Mouse (Mus musculus): ENCODE measurements around the gene Pmpca. TPM values are rescaled to one million over a fixed set of nuclear protein-coding genes. Genes with fewer than 3 reads are reported as not detected.
A peak's percentile ranks its signal among the peaks of the same experiment; 100 is the strongest.

Gene Pmpca
- polyA plus RNA-seq, 1 experiment from 2014 or later = 81.5 TPM

DNA sequence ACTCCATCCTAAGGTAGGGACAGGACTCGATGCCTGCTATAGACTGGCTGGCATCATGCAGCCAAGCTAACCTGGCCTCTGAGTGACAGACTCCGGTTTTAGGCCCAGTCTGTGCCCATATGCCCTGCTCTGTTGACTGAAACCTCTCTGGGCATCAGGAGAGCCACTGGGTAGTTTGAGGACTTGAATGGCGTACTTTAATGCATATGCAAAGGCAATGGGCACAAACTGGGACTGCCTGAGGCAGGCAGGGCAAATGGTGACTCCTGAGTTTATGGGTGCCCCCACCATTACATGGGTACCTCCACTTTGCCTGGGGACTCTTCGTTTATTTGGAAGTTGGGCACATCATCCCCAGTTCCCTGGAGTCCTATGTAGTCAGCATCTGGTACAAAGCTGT is 57.5 kb downstream of the Pmpca start:
- Histone ChIP-seq H3K27me3 (no peaks in the 10 kb centered on the region), H3K4me1 (replicated peaks) (peaks cover 45% of the 10 kb centered on the region)
- WGBS (ENCODE audit: insufficient replicate concordance) = 74% methylated on average over 4 of the region's 4 CpGs

More for the DNA sequence above, 57.5 kb downstream of the Pmpca start:
- DNase-seq = no peak
- Histone ChIP-seq H3K4me2 (peak overlapping the region; percentile 98), H3K9ac (peak overlapping the region; percentile 81), H3K27ac (no peak overlapping the region), H3K9me3 (replicated peaks) (no peaks in the 10 kb centered on the region), H3K4me3 (replicated peaks) (peak overlapping the region; percentile 88), H3K36me3 (peaks cover 3% of the 10 kb centered on the region)
- ATAC-seq (ENCODE audit: low read depth) = no peak

Other genes starting within 250 kb of the Pmpca start
- not detected in 2 replicates for gene Lhx3, start 181.1 kb upstream of the Pmpca start, polyA plus RNA-seq (2015; fragmentation: Nextera tagmentation; extraction: Ambion mirVana)
- 5.7 and 7.7 TPM in 2 replicates for gene Qsox2, start 151.8 kb upstream of the Pmpca start, polyA plus RNA-seq (2015; fragmentation: Nextera tagmentation; extraction: Ambion mirVana)
- gene Ccdc187, start 94.8 kb upstream of the Pmpca start, polyA plus RNA-seq (2015; fragmentation: Nextera tagmentation; extraction: Ambion mirVana) = 0.02 and 0.03 TPM in 2 replicates
- gene Gpsm1, start 73.8 kb upstream of the Pmpca start, polyA plus RNA-seq (2015; fragmentation: Nextera tagmentation; extraction: Ambion mirVana) = 3.4 TPM in 2 replicates
- gene Dnlz, start 37.2 kb upstream of the Pmpca start, polyA plus RNA-seq (2015; fragmentation: Nextera tagmentation; extraction: Ambion mirVana) = 10.0 and 11.2 TPM in 2 replicates
- gene Card9, start 28.4 kb upstream of the Pmpca start, polyA plus RNA-seq (2015; fragmentation: Nextera tagmentation; extraction: Ambion mirVana) = 1.2 and 1.5 TPM in 2 replicates
- gene Snapc4, start 8.7 kb upstream of the Pmpca start, polyA plus RNA-seq (2015; fragmentation: Nextera tagmentation; extraction: Ambion mirVana) = 10.5 and 12.6 TPM in 2 replicates
- gene Entr1, start within 50 bp of the Pmpca start, polyA plus RNA-seq (2015; fragmentation: Nextera tagmentation; extraction: Ambion mirVana) = 47.6 and 52.4 TPM in 2 replicates
- 6.3 and 7.3 TPM in 2 replicates for gene Inpp5e, start 19.9 kb downstream of the Pmpca start, polyA plus RNA-seq (2015; fragmentation: Nextera tagmentation; extraction: Ambion mirVana)
- 6.9 and 8.5 TPM in 2 replicates for gene Sec16a, start 55.9 kb downstream of the Pmpca start, polyA plus RNA-seq (2015; fragmentation: Nextera tagmentation; extraction: Ambion mirVana)
- 1.5 and 1.6 TPM in 2 replicates for gene Notch1, start 127.3 kb downstream of the Pmpca start, polyA plus RNA-seq (2015; fragmentation: Nextera tagmentation; extraction: Ambion mirVana)
- gene Egfl7, start 190.7 kb downstream of the Pmpca start, polyA plus RNA-seq (2015; fragmentation: Nextera tagmentation; extraction: Ambion mirVana) = 69.4 and 79.4 TPM in 2 replicates
- not detected in 2 replicates for gene Gm20532, start 197.3 kb downstream of the Pmpca start, polyA plus RNA-seq (2015; fragmentation: Nextera tagmentation; extraction: Ambion mirVana)
- gene Agpat2, start 215.1 kb downstream of the Pmpca start, polyA plus RNA-seq (2015; fragmentation: Nextera tagmentation; extraction: Ambion mirVana) = 30.9 and 32.7 TPM in 2 replicates
- gene Fam69b, start 239.1 kb downstream of the Pmpca start, polyA plus RNA-seq (2015; fragmentation: Nextera tagmentation; extraction: Ambion mirVana) = 2.1 and 2.3 TPM in 2 replicates